Mouse (Mus musculus): Measurements from ENCODE around the gene Cpsf3. TPM values are rescaled to one million over a fixed set of nuclear protein-coding genes. Genes with fewer than 3 reads are reported as not detected.
A peak's percentile ranks its signal among the peaks of the same experiment; 100 is the strongest.

Gene Cpsf3
- polyA plus RNA-seq, 1 experiment, result 48.8 TPM

DNA sequence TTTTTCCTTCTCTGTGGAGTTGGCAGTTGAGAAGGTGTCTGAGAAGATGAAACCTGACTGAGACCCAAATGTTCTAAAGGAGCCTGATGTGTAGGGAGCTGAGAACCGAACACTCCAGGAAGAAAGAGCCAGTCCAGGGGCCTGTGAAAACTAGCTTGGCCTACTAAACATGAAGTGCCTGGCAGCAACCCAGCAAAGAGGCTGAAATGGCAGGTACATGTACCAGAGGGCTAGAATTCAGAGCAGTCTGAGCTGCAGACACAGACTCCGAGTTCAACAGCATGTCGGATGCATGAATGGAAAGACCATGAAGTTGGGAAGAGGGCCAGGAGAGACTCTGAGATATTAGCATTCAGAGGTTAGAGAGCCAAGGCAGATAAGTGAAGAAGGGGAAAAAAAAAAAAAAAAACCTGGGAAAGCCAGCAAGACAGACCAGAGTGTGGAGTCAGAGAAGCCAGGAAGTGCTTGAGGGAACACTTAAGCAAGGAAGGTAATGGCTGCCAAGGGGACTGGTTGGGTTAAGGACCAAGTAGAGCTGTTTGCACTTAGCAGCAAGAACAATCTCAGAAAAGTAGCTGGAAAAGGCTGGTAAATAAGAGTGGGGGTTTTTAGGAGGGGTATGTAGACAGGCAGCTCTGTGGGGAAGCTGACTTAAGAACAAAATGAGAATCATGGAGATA lies 3.7 kb downstream of the Cpsf3 start:
- peak; percentile 40 for DNase-seq (ENCODE audit: low read depth)

DNA sequence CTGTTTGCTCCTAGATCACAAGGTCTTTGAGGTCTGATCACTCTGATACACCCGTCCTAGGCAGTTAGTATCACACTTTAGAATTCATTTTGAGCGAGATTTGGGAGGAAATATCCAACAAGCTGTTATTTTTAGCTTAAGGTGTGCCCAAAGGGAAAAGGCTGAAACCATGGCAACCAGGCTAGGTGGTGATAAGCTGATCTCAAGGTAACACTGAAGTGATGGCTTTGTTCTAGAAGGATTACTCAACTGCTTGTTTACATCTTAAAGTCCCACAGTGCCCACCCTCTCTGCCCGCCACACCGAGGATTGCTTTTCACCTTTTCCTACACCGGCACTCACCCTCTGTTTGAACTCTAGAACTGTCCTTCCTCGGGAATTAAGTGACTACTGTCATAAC lies 4.5 kb downstream of the Cpsf3 start:
- no peak for DNase-seq (ENCODE audit: low read depth)

DNA sequence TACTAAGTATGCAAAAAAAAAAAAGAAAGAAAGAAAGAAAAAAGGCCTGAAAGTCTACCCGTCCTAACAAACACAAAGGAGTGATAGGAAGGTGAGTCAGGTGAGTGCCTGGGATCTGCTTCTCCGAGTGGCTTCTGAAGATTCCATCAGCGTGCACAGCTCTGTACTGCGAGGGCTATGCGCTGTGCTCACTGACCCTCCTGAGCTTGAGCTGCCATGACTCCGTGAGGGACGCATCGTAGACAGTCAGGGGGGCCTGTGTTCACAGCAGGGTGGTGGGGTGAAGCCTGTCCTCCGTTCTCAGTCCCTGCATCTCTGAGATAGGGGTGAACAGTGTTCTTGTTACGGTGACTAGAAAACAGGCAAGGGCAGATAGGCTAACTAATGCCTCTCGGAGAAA lies 13.7 kb downstream of the Cpsf3 start:
- DNase-seq (ENCODE audit: low read depth), result no peak

DNA sequence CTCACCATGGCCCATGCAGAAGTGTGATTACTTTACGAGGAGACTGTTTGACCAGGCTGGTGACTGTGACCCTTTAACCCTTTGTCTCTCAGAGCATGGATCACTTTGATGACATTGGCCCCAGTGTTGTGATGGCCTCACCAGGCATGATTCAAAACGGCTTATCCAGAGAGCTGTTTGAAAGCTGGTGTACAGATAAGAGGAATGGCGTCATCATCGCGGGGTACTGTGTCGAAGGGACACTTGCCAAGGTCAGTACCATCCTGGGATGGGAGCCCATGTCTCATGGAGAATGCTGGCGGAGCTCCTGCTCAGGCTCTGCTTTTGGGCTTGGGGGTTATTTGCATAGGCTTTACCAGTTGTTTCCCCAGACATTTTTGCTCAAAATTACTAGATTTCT lies 16.1 kb downstream of the Cpsf3 start:
- DNase-seq (ENCODE audit: low read depth), result no peak

DNA sequence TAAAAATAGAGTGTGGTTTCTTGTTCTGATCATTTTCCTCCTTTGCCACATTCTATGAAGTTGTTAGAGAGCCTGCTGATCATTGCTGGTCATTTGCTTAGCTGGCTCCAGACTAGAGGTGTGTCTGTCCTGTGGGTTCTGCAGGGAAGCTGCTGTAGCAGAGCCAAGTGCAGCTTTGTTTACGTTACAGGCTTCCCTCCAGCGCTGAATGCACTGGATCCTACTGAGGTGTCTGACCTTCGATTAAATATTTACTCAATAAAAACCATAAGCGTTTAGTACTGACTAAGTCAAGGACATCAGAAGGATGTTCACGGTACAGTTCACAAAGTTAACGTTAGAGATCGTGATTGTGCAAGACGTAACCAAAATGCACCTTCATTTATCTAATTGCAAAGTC lies 16.7 kb downstream of the Cpsf3 start:
- no peak for DNase-seq (ENCODE audit: low read depth)

DNA sequence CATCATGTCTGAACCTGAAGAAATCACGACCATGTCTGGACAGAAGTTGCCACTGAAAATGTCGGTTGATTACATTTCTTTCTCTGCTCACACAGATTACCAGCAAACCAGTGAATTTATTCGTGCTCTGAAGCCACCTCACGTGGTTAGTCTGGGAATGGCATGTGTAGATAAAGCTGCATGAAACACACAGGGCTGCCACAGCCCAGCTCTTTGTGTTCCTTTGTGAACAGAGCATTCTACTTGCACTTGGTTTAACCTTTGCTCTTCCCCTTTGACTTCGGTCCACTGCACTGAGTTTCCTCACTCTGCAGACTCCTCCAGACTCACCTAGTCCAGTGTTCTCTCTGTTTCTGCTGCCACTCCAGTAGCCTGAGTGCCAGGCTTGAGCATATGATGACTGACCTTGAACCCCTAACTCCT lies 17.2 kb downstream of the Cpsf3 start:
- no peak for DNase-seq (ENCODE audit: low read depth)

DNA sequence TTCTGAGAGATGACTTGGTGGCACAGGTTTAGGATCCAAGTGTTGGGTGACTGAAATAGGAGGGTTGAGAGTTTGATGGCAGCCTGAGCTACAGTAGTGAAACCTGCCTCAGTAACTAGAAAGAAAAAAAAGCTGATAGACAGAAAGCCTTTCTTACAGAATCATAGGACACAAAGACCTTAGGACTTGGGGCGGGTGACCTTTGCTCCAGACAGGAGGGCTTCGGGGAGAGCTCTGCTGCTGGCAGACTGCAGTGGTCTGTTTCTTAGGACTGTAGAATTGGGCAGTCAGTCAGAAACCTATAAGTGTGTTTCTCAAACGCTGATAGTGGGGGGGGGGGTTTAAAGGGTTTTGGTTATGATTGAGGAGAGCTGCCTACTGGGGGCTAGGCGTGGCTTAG lies 20.6 kb downstream of the Cpsf3 start:
- no peak for DNase-seq (ENCODE audit: low read depth)

DNA sequence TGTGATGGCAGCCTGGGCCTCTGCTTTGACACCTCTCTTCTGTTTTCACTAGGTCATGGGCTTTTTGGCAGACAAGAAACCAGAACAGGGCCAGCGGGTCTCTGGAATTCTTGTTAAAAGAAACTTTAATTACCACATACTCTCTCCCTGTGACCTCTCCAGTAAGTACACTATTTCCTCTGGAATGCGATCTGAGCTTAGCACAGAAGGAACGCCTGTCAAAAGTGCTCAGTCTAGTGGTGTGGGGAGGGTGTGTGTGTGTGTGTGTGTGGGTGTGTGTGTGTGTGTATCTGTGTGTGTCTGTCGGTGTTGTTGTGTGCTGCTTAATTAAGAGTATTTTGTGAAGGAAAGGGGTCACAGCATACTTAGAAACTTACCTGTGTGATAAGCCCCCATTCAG lies 21.5 kb downstream of the Cpsf3 start:
- no peak for DNase-seq (ENCODE audit: low read depth)

DNA sequence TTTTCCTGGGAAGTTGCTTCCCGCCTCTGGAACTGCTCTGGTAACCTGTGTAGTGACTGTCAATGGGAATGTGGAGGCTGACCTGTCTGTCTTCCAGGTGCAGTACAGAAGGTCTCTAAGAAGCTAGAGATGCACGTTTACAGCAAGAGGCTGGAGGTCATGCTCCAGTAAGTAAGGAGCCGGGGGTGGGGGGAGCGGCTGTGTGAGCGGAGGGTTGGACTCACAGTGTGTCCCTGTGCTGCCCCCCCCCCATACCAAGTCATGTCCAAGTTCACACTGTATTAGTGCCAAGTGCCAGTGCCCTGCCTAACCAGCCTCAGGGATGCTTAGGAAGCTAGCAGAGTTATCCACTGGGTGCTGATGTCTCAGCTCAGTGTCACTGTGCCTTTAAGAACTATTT lies 27.0 kb downstream of the Cpsf3 start:
- no peak for DNase-seq (ENCODE audit: low read depth)

DNA sequence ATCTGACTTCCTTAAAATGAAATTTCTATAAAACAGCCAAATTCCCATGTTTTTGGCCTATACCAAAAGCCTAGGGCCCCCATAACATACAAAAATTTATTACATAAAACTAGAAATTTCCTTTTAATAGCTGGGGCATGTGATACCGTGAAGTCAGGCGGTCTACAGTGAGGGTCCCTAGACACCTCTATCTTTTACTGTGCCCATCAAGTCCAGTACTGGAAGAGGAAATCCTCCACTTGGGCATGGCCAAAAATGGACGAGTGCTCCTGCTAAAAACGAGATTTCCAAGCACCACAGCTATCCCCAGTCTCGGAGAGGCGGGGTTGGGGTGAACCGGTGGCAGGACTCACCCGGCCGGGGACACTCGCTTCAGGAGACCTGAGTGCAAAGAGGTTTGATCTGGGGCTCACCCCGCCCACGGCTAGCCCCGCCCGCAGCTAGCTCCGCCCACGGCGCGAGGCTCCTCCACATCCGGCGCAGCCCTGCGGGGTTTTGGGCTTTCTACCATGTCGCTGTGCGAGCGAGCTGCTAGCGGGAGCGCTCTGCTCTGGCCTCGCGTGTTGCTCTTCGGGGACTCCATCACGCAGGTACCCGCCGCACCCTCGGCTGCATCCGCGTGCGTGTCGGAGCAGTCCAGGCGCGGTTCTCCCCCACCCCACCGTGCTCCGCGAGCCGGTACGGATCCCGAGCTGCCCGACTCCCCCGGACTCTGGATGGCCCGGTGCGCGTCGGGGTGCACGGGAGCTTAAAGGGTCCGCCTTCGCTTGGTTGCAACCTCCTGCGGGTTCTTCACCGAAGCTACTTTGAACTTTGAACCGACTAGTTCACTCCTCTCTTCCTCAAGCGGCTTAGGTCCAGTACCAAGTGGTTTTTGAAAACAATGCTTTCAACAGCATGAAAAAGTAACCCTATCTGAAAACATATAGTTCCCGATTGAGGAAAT lies 31.0 kb downstream of the Cpsf3 start, which contains the start of gene Iah1:
Iah1 (plus strand) TSS at position 467 of the 946 bp plus-strand sequence.
- DNase-seq (ENCODE audit: low read depth), result peak; percentile 26

DNA sequence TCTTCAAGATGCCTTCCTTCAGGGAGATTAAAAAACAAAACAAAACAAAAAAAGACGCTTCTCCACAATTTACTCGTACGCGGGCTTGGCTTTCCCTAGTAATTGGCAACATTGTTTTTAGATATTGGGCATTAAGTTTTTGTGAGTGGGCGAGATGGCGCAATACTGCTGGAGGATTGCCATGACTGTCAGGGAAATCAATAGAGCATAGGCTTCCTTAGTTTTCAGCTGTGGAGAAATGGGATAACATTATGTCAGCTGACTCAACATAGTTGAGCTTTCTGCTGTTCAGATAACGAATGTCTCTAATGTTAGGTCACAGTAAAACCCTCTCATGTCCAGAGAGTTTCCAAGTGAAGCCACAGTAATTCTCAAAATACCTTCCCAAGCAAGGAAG lies 31.7 kb downstream of the Cpsf3 start:
- DNase-seq (ENCODE audit: low read depth), result peak; percentile 33

DNA sequence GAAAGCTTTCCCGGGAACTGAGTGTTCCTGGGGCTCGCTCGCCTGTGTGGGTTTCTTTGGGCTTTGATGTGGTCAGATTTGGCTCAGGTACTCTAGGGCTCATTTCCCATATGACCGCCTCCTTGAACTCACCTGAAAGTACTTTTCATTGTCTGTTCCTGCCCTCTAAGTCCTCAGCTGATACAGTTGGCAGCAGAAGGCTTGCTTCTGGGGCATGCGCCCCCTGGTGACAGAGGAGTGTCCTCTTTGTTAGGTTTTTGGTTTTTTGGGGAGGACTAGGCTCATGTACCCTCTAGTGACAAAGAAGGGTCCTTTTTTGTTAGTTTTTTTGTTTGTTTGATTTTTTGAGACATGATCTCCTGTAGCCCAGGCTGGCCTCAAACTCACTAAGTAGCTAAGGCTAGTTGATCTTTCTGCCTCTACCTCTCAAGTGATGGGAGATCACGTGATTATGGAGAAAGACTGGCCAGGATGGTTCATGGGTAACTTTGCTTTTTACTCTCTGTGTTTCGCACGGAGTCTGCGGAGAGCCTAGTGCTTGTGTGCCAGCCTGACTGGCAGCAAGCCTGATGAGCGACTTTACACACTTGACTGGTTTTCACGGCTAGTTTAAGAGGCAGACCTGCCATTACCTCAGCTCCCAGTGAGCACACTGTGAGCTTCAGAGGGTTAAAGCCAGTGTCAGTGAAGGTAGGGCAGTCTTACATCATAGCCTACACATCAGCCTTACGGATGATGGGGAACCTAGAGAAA lies 33.1 kb downstream of the Cpsf3 start:
- DNase-seq (ENCODE audit: low read depth), result peak; percentile 41

DNA sequence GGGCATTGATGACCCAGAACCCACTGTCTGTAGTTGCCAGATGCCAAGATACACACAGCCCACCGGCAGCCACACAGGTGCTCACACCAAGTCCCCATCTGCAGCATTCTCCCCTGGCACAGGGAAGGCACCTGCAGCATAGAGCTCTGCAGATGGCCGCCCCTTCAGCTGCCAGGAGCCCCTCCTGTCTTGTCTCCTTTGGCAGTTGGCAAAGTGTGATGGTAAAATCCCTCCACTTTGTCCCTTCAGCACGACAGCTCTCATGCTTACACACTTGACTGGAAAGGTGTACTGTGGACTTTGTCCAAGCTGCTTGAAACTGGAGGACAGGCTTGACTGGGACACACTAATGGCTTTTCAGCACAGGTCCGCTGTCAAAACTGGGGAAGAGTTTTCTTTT lies 35.1 kb downstream of the Cpsf3 start:
- DNase-seq (ENCODE audit: low read depth), result no peak

DNA sequence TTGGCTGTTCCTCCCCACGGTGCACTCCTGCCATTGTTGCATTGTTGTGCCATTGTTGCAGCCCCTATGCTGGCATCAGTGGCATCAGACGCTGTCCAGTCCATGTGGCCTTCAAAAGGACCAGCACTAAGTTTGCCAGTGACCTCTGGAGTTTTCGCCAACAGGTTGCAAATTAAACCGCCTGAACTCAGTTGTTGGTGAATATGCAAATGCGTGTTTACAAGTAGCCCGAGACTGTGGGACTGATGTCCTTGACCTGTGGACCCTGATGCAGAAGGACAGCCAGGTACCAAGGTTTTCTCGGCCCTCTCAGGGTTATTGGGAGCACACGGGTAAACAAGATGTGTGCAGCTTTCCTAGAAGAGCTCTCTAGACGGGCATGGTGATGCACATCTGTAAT lies 36.0 kb downstream of the Cpsf3 start:
- DNase-seq (ENCODE audit: low read depth), result no peak

DNA sequence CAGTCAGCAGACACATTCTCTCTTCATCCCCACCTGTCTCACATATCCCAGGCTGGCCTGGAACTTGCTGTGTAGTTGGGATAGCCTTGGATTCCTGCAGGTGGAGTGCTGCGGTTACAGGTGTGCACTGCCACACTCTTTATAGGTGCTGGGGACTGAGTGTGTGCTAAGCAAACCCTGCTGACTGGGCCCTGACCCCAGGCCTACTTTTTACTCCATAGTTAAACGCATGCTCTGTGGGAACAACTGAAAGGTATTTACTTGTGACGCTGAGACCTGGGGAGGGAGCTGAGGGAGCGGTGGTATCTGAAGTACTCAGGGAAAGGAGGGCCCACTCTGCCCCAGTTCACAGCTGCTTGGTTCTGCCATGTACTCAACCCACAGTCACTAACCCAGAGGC lies 37.1 kb downstream of the Cpsf3 start:
- DNase-seq (ENCODE audit: low read depth), result no peak

DNA sequence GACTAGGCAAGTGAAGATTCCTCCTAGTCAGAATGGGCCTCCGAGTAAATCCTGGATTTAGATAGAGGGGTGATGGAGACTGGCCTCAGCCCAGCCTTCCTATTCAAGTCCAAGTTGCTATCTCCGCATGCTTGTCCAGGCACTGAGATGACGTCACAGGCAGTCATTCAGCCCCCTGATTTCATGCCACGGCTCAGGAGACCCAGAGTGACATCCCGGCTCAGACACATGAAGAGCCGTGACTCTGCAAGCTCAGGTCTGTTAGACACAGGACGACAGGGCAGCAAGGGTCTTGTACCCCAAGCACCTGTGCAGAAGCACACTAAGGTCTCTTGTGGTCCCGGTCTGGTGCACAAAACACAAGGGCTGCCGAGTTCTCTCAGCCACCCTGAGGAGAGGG lies 37.7 kb downstream of the Cpsf3 start:
- DNase-seq (ENCODE audit: low read depth), result no peak

DNA sequence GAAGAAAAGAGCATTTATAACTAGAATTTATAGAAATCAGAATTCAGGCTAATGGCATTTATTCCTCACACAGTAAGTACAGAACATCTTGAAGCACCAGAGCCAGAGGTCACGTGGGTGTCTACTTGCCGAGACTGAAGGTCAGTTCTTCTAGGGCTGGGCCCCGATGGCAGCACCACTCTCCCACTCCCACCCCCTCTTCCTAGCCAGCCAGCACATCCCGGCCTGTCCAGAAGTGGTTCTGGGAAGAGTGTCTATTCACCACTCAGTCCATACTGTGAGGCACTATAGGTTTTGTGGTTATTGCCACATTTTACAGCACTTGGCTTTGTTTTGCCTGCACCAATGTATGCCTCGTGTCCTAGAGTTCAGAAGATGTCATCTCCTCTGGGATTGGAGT lies 38.9 kb downstream of the Cpsf3 start:
- DNase-seq (ENCODE audit: low read depth), result no peak

DNA sequence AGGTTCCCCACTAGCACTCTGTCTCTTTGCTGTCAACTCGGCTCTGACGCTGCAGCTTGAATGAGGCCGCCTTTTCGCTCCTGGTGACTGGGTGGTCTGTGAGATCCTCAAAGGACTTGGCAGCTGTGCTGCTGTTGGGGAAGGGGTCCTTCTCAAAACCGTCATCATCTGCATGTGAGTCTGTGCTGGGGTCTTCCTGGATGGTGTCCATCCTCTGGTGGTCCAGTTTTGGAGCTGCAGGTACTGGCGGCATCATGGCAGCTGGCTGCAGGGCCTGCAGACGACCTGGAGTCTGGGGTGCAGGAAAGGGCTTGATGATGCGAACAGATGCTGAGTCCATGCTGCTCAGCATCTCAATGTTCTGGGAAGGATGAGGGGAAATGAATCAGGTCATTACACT lies 40.1 kb downstream of the Cpsf3 start:
- no peak for DNase-seq (ENCODE audit: low read depth)

DNA sequence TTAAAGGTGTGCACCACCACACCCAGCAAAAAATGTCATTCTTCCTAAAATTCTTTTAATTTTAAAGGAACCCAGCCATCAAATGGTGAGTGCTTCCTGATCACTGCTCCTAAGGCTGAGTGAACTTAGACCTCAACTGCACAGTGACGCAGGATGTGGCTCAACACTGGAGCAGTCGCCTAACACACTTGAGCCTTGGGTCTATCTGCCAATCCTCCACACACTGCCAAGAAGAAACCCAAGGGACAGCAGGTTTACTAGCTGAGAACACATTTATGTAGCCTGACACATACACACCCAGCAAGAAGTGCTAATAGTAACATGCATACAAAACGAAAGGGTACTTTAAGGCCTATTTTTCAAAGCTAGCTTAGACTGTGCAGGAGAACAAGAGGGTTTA lies 41.1 kb downstream of the Cpsf3 start:
- no peak for DNase-seq (ENCODE audit: low read depth)

DNA sequence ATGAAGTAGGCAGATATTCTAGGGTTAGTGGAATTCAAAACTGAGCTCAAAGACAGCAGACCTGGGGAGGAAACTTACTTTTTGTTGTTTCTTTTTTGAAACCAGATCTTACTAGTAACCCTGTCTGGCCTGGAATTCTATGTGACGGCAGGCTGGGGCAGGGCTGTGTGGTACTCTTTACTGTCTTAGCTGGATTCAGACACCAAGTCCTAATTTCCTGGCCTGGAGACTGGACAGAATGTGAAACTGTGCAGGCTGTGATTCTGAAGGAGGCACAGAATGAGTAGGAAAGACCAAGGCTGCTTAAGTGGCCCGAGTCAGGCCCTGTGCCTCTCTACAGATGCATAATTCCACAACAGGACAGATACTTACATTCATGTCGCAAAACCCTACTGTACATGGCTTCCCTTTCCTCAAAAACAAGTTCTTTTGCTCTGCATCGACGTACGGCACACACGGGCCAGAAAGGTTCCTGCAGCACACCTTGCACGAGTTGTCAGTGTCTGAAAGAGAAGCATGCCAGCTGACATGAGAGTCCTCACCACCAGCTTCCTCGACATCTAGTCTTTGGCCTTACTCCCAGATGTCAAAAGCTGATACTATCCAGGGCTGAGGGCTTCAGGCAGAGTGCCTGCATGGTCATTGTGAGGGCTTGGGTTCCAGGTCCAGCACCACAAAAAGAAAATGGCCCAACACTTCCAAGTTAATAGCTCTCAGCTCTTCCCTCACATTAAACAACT lies 44.6 kb downstream of the Cpsf3 start:
- no peak for DNase-seq (ENCODE audit: low read depth)

DNA sequence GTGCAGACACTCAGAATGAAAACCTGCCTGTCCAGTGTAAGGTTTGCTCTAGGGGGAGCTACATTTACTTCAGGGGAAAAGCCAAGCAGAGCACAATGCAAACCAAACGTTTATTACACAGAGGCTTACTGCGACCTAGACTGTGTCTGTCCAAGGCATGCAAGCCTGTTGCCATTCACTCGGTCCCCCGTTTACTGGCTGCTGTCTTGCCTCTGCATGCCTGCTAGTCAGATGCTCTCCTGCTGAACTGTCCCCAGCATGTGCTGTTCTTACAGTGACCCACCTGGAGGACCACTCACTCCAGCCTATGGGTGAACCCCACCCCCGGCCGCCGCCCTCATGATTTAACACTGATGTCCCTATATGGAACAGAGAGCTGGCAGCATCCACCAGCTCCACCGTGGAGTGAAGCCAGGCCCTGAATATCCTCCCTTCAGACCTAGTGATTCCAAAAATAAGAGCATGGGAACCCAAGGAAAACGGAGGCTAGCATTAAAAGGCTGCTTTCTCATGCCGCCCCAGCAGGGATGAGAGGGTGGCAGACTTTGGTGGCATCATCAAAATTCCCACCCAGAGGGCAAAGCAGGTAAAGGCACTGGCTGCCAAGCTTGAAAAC lies 45.9 kb downstream of the Cpsf3 start:
- no peak for DNase-seq (ENCODE audit: low read depth)
